18 mouse cellular contexts compared by ENCODE assay signal in genomic region chr7:75999324-75999907, GRCm38 (mm10).
DNase-seq lines count a peak whose midpoint lies in the region; ATAC-seq and TF ChIP-seq lines count a peak whose summit lies in the region.
"Had no signal": no experiment of that assay in that cellular context is flagged by ENCODE, and none has a peak within 500 bp of the region (broad histone marks: within the 10 kb centered on the region; RNA-seq: fewer than 3 reads in every experiment).

No protein-coding gene starts in this region.

- H3K36me3 ChIP-seq in heart, adult 2 months (ENCODE audit: control insufficient read depth, insufficient read depth, low read length), result no peaks in the 10 kb centered on the region
- no peaks in the 10 kb centered on the region for H3K36me3 ChIP-seq in forebrain, embryonic 16.5 days (ENCODE audit: control insufficient read depth, insufficient read depth)
- H3K36me3 ChIP-seq in midbrain, embryonic 14.5 days (ENCODE audit: control insufficient read depth, insufficient read depth, low read length), result no peaks in the 10 kb centered on the region
- H3K36me3 ChIP-seq: neural tube, embryonic 12.5 days had no signal

- H3K4me1 ChIP-seq in heart, adult 2 months (ENCODE audit: control insufficient read depth, insufficient read depth, low read length), result no peaks in the 10 kb centered on the region
- peaks cover 9% of the 10 kb centered on the region for H3K4me1 ChIP-seq in forebrain, embryonic 16.5 days (replicated peaks; ENCODE audit: control insufficient read depth, insufficient read depth, low read length)
- peaks cover 7% of the 10 kb centered on the region; the same call in 1 of the 2 replicates for H3K4me1 ChIP-seq in midbrain, embryonic 14.5 days (ENCODE audit: control insufficient read depth, insufficient read depth, low read length)
- H3K4me1 ChIP-seq: neural tube, embryonic 12.5 days had no signal

- no peak for TF ChIP-seq EP300 in heart, adult 2 months (IDR thresholded peaks at IDR 0.05; ENCODE audit: insufficient read depth, low read depth, low read length)

- DNase-seq in heart, adult 11 months, result peak; percentile 25
- no peak for DNase-seq in heart, adult 2 months
- DNase-seq in Muller cell, postnatal 12 days (ENCODE audit: inconsistent ontology term), result peak; percentile 18
- peak; percentile 65 for DNase-seq in midbrain, embryonic 14.5 days
- no peak for DNase-seq in kidney, postnatal 25 days
- no peak for DNase-seq in adipocyte (ENCODE audit: low spot score)
- no peak for DNase-seq in right cerebral cortex, postnatal 36 days (ENCODE audit: low spot score in 2 of 2)
- DNase-seq: adrenal gland, adult 8-10 months; heart, postnatal 4 days; kidney, adult 18-20 months; kidney, postnatal 36 days; liver; liver, postnatal 0 days; lung, postnatal 36 days; thymus, postnatal 14 days had no signal

- no peak overlapping the region for H3K27ac ChIP-seq in heart, adult 2 months
- peak overlapping the region; percentile 34 for H3K27ac ChIP-seq in forebrain, embryonic 16.5 days (ENCODE audit: low read length)
- H3K27ac ChIP-seq in midbrain, embryonic 14.5 days (replicated peaks; ENCODE audit: low read depth, low read length), result peak overlapping the region; percentile 32; the same call in 1 of the 2 replicates
- H3K27ac ChIP-seq: neural tube, embryonic 12.5 days; stomach, postnatal 0 days had no signal

- no peak for TF ChIP-seq POLR2A in heart, adult 2 months (IDR thresholded peaks at IDR 0.05; ENCODE audit: insufficient read depth, low read depth, low read length)

- H3K27me3 ChIP-seq in heart, adult 2 months (ENCODE audit: control insufficient read depth, insufficient read depth, low read length), result no peaks in the 10 kb centered on the region
- no peaks in the 10 kb centered on the region for H3K27me3 ChIP-seq in forebrain, embryonic 16.5 days (replicated peaks; ENCODE audit: control insufficient read depth, insufficient read depth, low read length)
- no peaks in the 10 kb centered on the region for H3K27me3 ChIP-seq in midbrain, embryonic 14.5 days (ENCODE audit: control insufficient read depth, insufficient read depth, low read length)
- H3K27me3 ChIP-seq: neural tube, embryonic 12.5 days had no signal

- no peaks in the 10 kb centered on the region for H3K79me2 ChIP-seq in heart, adult 2 months (replicated peaks; ENCODE audit: control insufficient read depth, insufficient read depth, low read length)

- WGBS in heart, adult 2 months, result 59% methylated on average over 2 of the region's 2 CpGs
- 17% methylated on average over 2 of the region's 2 CpGs for WGBS in forebrain, embryonic 16.5 days
- WGBS in midbrain, embryonic 14.5 days, result 29% methylated on average over 2 of the region's 2 CpGs

- no peak for TF ChIP-seq CTCF in heart, adult 2 months (IDR thresholded peaks at IDR 0.05)

- intact Hi-C loops in heart, adult 2 months (cut with DNase I), result no loop called here

- peak; percentile 58 for ATAC-seq in forebrain, embryonic 16.5 days
- ATAC-seq in midbrain, embryonic 14.5 days (ENCODE audit: low FRiP score, low TSS enrichment), result peak; percentile 55
- ATAC-seq: liver, postnatal 0 days had no signal

- H3K4me2 ChIP-seq in forebrain, embryonic 16.5 days (ENCODE audit: low read length), result no peak overlapping the region
- H3K4me2 ChIP-seq in midbrain, embryonic 14.5 days (ENCODE audit: low read length), result no peak overlapping the region
- H3K4me2 ChIP-seq: neural tube, embryonic 12.5 days had no signal

- H3K9me3 ChIP-seq in forebrain, embryonic 16.5 days (ENCODE audit: control insufficient read depth, low read length), result no peaks in the 10 kb centered on the region
- no peaks in the 10 kb centered on the region for H3K9me3 ChIP-seq in midbrain, embryonic 14.5 days (ENCODE audit: control insufficient read depth, low read length)
- H3K9me3 ChIP-seq: neural tube, embryonic 12.5 days had no signal

- H3K4me3 ChIP-seq in heart, adult 2 months, result no peak overlapping the region
- H3K4me3 ChIP-seq in forebrain, embryonic 16.5 days (replicated peaks; ENCODE audit: low read length), result no peak overlapping the region
- H3K4me3 ChIP-seq in midbrain, embryonic 14.5 days (replicated peaks; ENCODE audit: low read depth, low read length), result no peak overlapping the region
- H3K4me3 ChIP-seq: neural tube, embryonic 12.5 days had no signal

- no peak overlapping the region for H3K9ac ChIP-seq in heart, adult 2 months (ENCODE audit: low read depth, low read length)
- no peak overlapping the region for H3K9ac ChIP-seq in forebrain, embryonic 16.5 days (replicated peaks; ENCODE audit: low read depth, low read length)
- no peak overlapping the region for H3K9ac ChIP-seq in midbrain, embryonic 14.5 days (replicated peaks; ENCODE audit: low read length)
- H3K9ac ChIP-seq: liver, postnatal 0 days; neural tube, embryonic 12.5 days had no signal

Comparison
In these comparisons a context has a peak if more than half of its experiments do, and no peak if none do; other contexts are left out.
1. DNase-seq: peak in heart, adult 11 months (single experiment), Muller cell, postnatal 12 days (single experiment) and midbrain, embryonic 14.5 days (single experiment); none in heart, adult 2 months (0 of 2), kidney, postnatal 25 days (0 of 2), adipocyte (single experiment) and right cerebral cortex, postnatal 36 days (0 of 2).